Mouse (Mus musculus) heart, embryonic 11.5 days (tissue): Measurements from ENCODE around the gene Mecr. TPM values are rescaled to one million over a fixed set of nuclear protein-coding genes. Genes with fewer than 3 reads are reported as not detected.

Experiments used
- ATAC-seq: fragments of 200-750 bp; cut with Nextera tagmentation; replicated peaks from 2 replicates; pipeline ENCODE4 v1.8.0; 2017; ENCODE audit warnings: moderate library complexity; ENCODE audit not compliant: insufficient number of reproducible peaks, low FRiP score, low TSS enrichment
- H3K27ac ChIP-seq: fragments of 300-500 bp; sonication (generic); 2 replicates; pipeline ENCODE4 v1.5.1; 2014; ENCODE audit warnings: mild to moderate bottlenecking, low read depth, low read length
- H3K27me3 ChIP-seq: fragments of 300-500 bp; sonication (generic); 2 replicates; pipeline ENCODE4 v1.6.1; 2014; ENCODE audit warnings: mild to moderate bottlenecking, low read length, mixed read lengths; ENCODE audit not compliant: control insufficient read depth, insufficient read depth
- H3K36me3 ChIP-seq: fragments of 300-500 bp; sonication (generic); 2 replicates; pipeline ENCODE4 v1.6.1; 2014; ENCODE audit warnings: mild to moderate bottlenecking, low read length, moderate library complexity, mixed read lengths; ENCODE audit not compliant: control insufficient read depth, insufficient read depth
- H3K4me1 ChIP-seq: fragments of 300-500 bp; sonication (generic); 2 replicates; pipeline ENCODE4 v1.6.1; 2014; ENCODE audit warnings: low read length; ENCODE audit not compliant: control insufficient read depth, insufficient read depth
- H3K4me2 ChIP-seq: fragments of 300-500 bp; sonication (generic); 2 replicates; pipeline ENCODE4 v1.6.1; 2014; ENCODE audit warnings: mild to moderate bottlenecking, moderate library complexity
- H3K4me3 ChIP-seq: fragments of 300-500 bp; sonication (generic); 2 replicates; pipeline ENCODE4 v1.5.1; 2014; ENCODE audit warnings: low read depth, low read length
- H3K9ac ChIP-seq: fragments of 300-500 bp; sonication (generic); 2 replicates; pipeline ENCODE4 v1.6.1; 2014; ENCODE audit warnings: mild to moderate bottlenecking, low read depth, low read length, moderate library complexity
- H3K9me3 ChIP-seq: fragments of 300-500 bp; sonication (generic); replicated peaks from 2 replicates; pipeline ENCODE4 v1.6.1; 2016; ENCODE audit warnings: low read length; ENCODE audit not compliant: control insufficient read depth
- WGBS: fragments of 180-500 bp; shearing (Covaris S2); extraction: QIAGEN DNeasy Blood & Tissue Kit; methylation state at CpG from one replicate; pipeline ENCODE4 v1.1.7; 2014; ENCODE audit not compliant: insufficient replicate concordance; 5-methylcytosine and 5-hydroxymethylcytosine counted together
- polyA plus RNA-seq: library from polyadenylated mRNA; unstranded; fragments of >200 nt; fragmentation: Nextera tagmentation; extraction: Ambion mirVana; gene quantifications from 2 replicates; pipeline ENCODE4 v1.2.1, GENCODE M21; 2014

Mecr gene
- polyA plus RNA-seq, 1 experiment from 2014 or later = 35.9 TPM

GRCm38 (mm10) chr4:131885376-131885775 lies 42.1 kb downstream of the Mecr start:
- Histone ChIP-seq H3K27me3 (no peaks in the 10 kb centered on the region), H3K4me2 (no peak overlapping the region), H3K27ac (no peak overlapping the region), H3K36me3 (peaks cover 5% of the 10 kb centered on the region; the same call in 1 of the 2 replicates), H3K4me3 (no peak overlapping the region), H3K4me1 (peaks cover 12% of the 10 kb centered on the region), H3K9me3 (no peaks in the 10 kb centered on the region), H3K9ac (no peak overlapping the region)
- no peak for ATAC-seq
- 74% methylated on average over 6 of the region's 6 CpGs for WGBS

GRCm38 (mm10) chr4:131888564-131888963 lies 45.3 kb downstream of the Mecr start:
- Histone ChIP-seq H3K36me3 (peaks cover 18% of the 10 kb centered on the region), H3K9me3 (no peaks in the 10 kb centered on the region), H3K4me3 (no peak overlapping the region), H3K27ac (no peak overlapping the region), H3K4me2 (no peak overlapping the region), H3K4me1 (peaks cover 7% of the 10 kb centered on the region), H3K27me3 (no peaks in the 10 kb centered on the region), H3K9ac (no peak overlapping the region)
- no peak for ATAC-seq
- 36% methylated on average over 1 of the region's 1 CpGs for WGBS

DNA sequence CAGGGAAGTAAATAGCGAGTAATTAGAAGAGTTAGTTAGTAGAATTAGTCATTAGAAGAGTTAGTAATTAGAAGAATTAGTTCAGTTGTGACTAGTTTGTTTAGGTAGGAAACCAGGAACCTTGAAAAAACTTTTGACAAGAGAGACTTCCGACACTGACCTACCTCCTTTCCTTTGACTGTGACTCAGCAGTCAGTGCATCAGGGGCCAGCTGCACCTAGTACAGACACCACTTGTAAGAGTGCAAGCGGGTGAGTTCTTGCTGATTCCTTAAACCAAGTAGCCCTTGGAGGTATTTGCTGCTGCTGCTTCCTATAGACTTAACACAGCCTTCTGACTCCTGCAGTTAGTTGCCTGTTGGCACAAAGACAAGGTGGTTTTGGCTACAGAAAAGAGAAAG lies 47.4 kb downstream of the Mecr start:
- no peaks in the 10 kb centered on the region for H3K27me3 ChIP-seq
- H3K4me1 ChIP-seq = peaks cover 3% of the 10 kb centered on the region
- H3K36me3 ChIP-seq = peaks cover 26% of the 10 kb centered on the region
- H3K27ac ChIP-seq = no peak overlapping the region
- H3K4me2 ChIP-seq = no peak overlapping the region
- H3K4me3 ChIP-seq = no peak overlapping the region
- no peak overlapping the region for H3K9ac ChIP-seq
- WGBS = 80% methylated on average over 3 of the region's 3 CpGs
- H3K9me3 ChIP-seq = no peaks in the 10 kb centered on the region
- no peak for ATAC-seq

- no peaks in the 10 kb centered on the region for H3K9me3 ChIP-seq
- H3K4me2 ChIP-seq = no peak overlapping the region
- 97% methylated on average over 5 of the region's 5 CpGs for WGBS
- no peaks in the 10 kb centered on the region for H3K27me3 ChIP-seq
- no peak overlapping the region for H3K4me3 ChIP-seq
- no peaks in the 10 kb centered on the region for H3K4me1 ChIP-seq
- no peak for ATAC-seq
- no peak overlapping the region for H3K9ac ChIP-seq
- peaks cover 64% of the 10 kb centered on the region for H3K36me3 ChIP-seq
- H3K27ac ChIP-seq = no peak overlapping the region
Observed at GRCm38 (mm10) chr4:131897109-131897508, 53.8 kb downstream of the Mecr start.

DNA sequence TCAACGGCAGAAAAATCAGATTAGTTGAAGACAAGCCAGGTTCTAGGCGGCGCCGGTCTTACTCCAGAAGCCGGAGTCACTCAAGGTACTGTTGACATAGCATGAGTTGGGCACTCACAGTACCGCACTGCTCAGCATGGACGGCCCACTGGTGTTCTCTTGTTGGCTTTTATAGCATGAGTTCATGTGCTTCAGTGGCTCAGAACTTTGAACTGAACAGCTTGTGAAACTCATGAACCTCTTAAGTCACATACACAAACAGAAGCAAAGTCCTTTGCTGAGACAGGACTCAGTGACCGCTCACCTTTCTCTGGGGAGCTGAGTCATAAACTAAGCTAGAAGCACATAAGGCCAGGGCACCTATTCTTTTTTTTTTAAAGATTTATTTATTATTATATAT lies 54.5 kb downstream of the Mecr start:
- Histone ChIP-seq H3K27ac (no peak overlapping the region), H3K36me3 (peaks cover 63% of the 10 kb centered on the region), H3K4me1 (no peaks in the 10 kb centered on the region), H3K4me3 (no peak overlapping the region), H3K9me3 (no peaks in the 10 kb centered on the region), H3K4me2 (no peak overlapping the region), H3K27me3 (no peaks in the 10 kb centered on the region), H3K9ac (no peak overlapping the region)
- 93% methylated on average over 8 of the region's 8 CpGs for WGBS
- no peak for ATAC-seq

DNA sequence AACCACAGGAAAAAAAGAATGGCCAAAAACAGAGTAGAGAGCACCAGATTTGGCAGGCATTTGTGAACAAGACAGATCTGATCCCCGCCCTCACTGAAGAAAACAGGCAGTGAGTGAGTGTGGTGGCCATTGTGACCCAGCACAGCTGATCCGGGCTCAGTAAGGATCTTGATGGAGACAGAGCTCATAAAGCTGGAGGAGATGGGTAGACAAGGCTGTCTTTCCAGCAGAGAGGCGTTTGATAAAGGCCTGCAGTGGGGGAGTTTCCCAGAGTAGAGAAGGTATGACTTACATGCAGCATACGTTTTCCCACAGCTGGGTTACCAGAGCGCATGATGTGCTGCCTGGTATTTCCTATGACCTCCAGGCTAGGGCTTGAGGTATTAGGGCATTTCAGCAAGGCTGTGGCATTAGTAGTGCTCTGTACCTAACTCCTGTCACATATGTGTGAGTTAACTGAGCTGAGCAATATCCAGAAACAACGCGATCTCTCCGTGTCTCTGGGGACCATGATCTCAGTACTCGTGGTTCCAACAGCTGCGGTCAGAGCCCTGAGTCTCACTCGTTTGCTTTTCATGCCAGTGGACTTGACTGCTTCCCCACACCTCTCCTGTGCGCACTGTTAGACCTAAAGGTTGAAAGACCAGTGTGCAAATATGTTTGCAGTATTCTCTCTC lies 55.4 kb downstream of the Mecr start:
- no peak overlapping the region for H3K27ac ChIP-seq
- no peak for ATAC-seq

DNA sequence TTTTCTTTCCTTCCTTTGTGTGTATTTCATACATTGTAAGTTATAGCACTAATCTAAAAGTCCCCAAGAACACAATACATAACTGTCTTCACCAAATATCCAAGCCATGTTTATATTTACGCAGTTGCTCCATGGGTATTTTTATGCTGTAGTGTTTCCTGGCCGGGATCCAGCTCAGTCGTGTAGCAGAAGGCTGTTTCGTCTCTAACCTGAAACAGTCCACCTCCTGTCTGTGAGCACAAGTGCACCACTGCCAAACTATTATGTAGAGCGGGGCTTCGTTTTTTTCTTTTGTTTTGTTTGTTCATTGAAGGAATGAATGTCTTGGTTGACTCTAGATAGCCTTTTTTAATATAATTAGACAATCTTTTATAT lies 55.9 kb downstream of the Mecr start:
- no peak overlapping the region for H3K9ac ChIP-seq
- ATAC-seq = no peak

More for the DNA sequence above, 55.4 kb downstream of the Mecr start:
- Histone ChIP-seq H3K36me3 (peaks cover 55% of the 10 kb centered on the region), H3K27me3 (no peaks in the 10 kb centered on the region), H3K4me3 (no peak overlapping the region), H3K4me2 (no peak overlapping the region), H3K4me1 (no peaks in the 10 kb centered on the region), H3K9ac (no peak overlapping the region), H3K9me3 (no peaks in the 10 kb centered on the region)
- WGBS = 91% methylated on average over 12 of the region's 12 CpGs

DNA sequence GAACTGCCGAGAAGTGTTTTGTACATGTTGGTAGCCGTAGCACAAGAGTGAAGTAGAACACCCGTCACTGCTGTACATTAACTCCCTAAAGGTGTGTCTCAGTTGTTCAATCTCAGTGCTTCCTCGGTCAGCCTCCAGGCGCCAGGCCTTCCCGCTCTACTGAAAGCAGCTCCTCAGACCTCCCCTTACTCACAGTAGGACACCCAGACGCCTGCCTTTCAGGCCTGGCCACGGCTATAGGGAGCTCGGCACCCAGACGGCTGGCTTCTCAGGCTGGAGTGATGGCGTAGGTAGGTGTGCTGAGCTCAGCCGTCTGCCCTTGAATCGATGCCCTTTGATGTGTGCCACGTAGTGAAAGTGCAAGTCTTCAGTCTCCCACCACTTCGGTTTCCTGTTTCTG lies 57.8 kb downstream of the Mecr start:
- Histone ChIP-seq H3K4me3 (no peak overlapping the region), H3K4me2 (no peak overlapping the region), H3K9me3 (no peaks in the 10 kb centered on the region), H3K27ac (no peak overlapping the region), H3K4me1 (no peaks in the 10 kb centered on the region), H3K9ac (no peak overlapping the region), H3K27me3 (no peaks in the 10 kb centered on the region), H3K36me3 (peaks cover 42% of the 10 kb centered on the region)
- 90% methylated on average over 15 of the region's 15 CpGs for WGBS
- ATAC-seq = no peak

More for the DNA sequence above, 55.9 kb downstream of the Mecr start:
- Histone ChIP-seq H3K4me1 (no peaks in the 10 kb centered on the region), H3K9me3 (no peaks in the 10 kb centered on the region), H3K27me3 (no peaks in the 10 kb centered on the region), H3K27ac (no peak overlapping the region), H3K4me3 (no peak overlapping the region), H3K36me3 (peaks cover 50% of the 10 kb centered on the region), H3K4me2 (no peak overlapping the region)
- 84% methylated on average over 6 of the region's 6 CpGs for WGBS

GRCm38 (mm10) chr4:131904478-131904877 lies 61.2 kb downstream of the Mecr start:
- H3K9ac ChIP-seq = no peak overlapping the region
- WGBS = 60% methylated on average over 8 of the region's 8 CpGs
- H3K4me3 ChIP-seq = no peak overlapping the region
- H3K9me3 ChIP-seq = 0 out of 2 replicates have a peak, but pooled peaks cover 2% of the 10 kb centered on the region
- no peak for ATAC-seq
- H3K4me2 ChIP-seq = no peak overlapping the region
- peaks cover 28% of the 10 kb centered on the region for H3K36me3 ChIP-seq
- no peaks in the 10 kb centered on the region for H3K4me1 ChIP-seq
- H3K27ac ChIP-seq = no peak overlapping the region
- no peaks in the 10 kb centered on the region for H3K27me3 ChIP-seq
